Mouse (Mus musculus): Measurements from ENCODE around the gene Zfp865.
A peak's percentile ranks its signal among the peaks of the same experiment; 100 is the strongest.

DNA sequence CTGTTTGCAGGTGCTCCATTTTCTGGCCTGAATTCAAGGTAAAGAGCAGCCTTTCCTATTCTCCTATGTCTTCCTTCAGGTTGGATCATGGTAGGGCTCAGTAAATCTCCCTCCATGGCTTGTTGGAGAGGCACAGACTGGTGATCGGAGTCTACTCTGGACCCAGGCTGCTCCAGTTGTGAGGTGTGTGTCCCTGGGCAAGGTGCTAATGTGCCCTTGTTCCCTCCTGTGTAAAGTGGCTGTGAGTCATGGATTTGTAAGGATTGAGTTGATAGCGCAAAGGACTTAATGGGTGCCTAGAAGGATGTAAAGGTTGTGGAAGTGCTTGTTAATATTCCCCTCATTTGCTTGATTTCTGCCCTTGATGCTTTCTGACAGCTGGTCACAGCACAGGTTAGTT lies 61.8 kb downstream of the Zfp865 start:
- TF ChIP-seq CTCF (IDR thresholded peaks at IDR 0.05; ENCODE audit: extremely low read depth, insufficient read length, insufficient replicate concordance, low read depth, low read length) (no peak), POLR2A (IDR thresholded peaks at IDR 0.05; ENCODE audit: low read depth, low read length) (peak; percentile 67; the same call in 1 of the 2 replicates)
